Mouse (Mus musculus): ENCODE measurements around the gene Mcat. TPM values are rescaled to one million over a fixed set of nuclear protein-coding genes. Genes with fewer than 3 reads are reported as not detected.

Mcat gene
- polyA plus RNA-seq, 1 experiment = 30.3 TPM

DNA sequence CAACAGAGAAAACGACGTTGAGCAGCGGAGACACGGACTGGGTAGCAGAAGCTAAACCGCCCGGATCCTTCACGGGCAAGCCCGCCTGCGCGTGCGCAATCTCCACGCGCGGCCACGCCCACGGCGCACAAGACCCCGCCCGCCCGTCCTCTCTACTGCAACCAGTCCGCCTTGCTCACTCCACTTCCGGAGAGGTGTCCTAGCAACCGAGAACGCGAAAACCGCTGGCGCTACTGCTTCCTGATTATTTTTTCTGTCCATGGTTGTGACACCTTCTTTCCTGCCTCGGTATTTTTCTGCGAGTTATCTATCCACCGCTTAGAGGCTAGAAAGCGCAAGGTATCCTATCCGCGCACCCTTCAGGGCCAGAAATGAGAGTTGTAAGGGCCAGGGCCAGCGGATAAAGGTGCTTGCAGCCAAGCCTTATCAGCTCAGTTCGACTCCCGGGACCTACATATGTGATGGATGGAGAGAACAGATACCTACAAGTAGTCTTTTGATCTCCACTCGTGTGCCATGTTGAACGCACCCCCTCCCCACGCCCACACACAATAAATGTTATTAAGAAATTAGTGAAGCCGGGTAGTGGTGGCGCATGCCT is 52.7 kb downstream of the Mcat start, which contains the start of gene Ttll1:
TSS of gene Ttll1 (minus strand) at position 89 of the 601 bp plus-strand sequence.
- no peak for TF ChIP-seq GATA1 (IDR thresholded peaks at IDR 0.05; ENCODE audit: low read length)

DNA sequence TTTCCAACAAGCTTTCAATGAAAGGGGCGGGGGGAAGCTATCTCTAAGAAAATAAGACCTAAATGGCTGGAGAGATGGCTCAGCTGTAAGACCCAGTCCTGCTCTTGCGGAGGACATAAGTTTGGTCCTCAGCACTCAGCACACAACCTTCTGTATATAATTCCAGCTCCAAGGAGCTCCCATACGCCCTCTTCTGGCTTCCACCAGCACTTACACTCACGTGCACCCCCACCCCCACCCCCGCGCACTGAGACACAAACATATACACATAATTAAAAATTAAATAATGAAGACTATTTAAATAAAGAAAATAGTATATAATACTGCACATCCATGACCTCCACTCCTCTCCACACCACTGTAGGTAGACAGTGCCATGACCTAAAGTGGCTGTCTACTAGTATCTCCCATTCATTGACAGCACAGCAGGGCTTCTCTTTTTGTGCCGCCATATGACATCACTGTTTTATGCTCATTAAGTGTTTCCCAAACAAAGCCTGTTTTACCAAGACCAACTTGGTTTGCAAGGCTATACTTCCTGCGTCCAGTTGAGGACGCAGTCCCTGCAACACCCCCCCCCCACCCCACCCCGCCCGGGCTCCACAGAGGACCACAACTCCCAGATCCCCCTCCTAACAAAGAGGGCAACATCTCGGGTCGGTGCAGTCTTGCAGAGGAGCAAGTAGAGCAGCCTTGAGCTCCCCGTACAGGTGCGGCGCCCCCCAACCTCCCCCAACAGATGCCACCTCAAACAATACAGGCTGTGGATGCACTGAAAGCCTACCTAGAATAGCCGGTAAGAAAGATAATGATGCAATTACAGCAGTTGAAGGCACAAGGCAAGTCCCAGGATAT is 53.4 kb downstream of the Mcat start:
- TF ChIP-seq GATA1 (IDR thresholded peaks at IDR 0.05; ENCODE audit: low read length) = no peak

DNA sequence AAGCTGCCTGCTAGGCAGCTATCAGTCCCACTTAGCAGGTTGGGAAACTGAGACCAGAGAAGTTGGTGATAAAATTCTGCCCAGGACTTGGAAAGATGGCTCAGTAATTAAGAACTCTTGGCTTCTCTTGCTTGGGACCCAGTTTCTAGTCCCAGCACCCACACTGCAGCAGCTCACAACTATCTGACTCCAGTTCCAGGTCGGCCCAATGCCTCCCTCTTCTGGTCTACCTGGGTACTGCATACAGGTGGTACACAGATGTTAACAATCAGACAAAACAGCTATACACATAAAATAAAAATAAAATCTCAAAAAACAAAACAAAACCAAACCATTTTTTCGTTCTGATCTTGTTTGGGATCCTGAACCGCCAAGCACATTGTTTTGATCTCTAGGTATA is 63.2 kb downstream of the Mcat start:
- TF ChIP-seq GATA1 (IDR thresholded peaks at IDR 0.05; ENCODE audit: low read length) = no peak

DNA sequence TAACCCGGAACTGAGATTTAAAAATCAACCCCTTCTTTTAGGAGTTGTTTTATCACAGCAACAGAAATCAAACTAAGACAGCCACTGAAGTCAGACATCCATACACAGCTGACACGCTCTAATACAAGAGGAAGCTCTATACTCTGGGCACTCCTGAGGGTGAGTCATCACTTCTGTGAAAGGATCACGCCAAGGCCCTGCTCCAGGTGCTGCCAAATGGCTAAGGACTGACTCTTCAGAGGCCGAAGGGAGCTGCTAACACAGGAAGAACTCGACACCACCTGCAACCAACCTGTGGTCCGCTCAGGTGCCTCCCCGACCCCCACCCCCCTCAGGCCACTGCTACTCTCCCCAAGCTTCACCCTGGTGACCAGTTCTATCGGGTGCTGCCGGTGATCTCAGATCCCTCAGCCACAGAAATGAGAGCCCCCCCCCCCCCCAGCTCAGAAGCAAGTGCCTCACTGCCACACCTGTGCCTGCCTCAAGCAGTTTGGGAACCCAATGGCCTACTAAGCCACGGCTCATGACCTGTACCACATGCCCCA is 64.3 kb downstream of the Mcat start:
- TF ChIP-seq GATA1 (IDR thresholded peaks at IDR 0.05; ENCODE audit: low read length) = no peak

DNA sequence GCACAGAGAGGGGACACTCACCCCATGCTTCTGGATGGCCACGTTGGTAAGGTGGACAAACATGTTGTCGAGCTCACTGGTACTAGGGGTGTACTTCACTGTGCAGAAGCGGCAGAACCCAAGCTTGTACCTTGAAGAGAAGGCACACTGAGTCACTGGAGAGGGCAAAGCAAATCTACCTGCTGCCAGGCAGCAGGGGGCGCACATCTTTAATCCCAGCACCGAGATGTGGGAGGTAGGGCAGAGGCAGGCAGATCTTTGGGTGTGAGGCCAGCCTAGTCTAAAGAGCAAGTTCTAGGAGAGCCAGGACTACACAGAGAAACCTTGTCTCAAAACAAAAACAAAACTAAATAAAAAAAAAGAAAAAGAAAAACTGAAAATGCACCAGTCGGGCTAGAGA is 66.3 kb downstream of the Mcat start:
- TF ChIP-seq GATA1 (IDR thresholded peaks at IDR 0.05; ENCODE audit: low read length) = no peak

Other genes starting within 250 kb of the Mcat start
- 7.3 and 7.7 TPM in 2 replicates for gene Arfgap3, start 213.5 kb downstream of the Mcat start, polyA plus RNA-seq (2012)
- gene Pacsin2, start 99.2 kb downstream of the Mcat start, polyA plus RNA-seq (2012) = 74.1 and 123 TPM in 2 replicates
- gene Ttll1, start 52.9 kb downstream of the Mcat start, polyA plus RNA-seq (2012) = 1.4 and 2.3 TPM in 2 replicates
- not detected in 2 replicates for gene Bik, start 36.9 kb downstream of the Mcat start, polyA plus RNA-seq (2012)
- gene Tspo, start 195 bp downstream of the Mcat start, polyA plus RNA-seq (2012) = 74.6 and 98.5 TPM in 2 replicates
- 141 and 211 TPM in 2 replicates for gene Ttll12, start 31.4 kb upstream of the Mcat start, polyA plus RNA-seq (2012)
- gene Scube1, start 161.2 kb upstream of the Mcat start, polyA plus RNA-seq (2012) = not detected in 2 replicates
- gene Mpped1, start 215.7 kb upstream of the Mcat start, polyA plus RNA-seq (2012) = not detected in 2 replicates

Data from G1E-ER4 (cell line).